ENCODE assay signal across 17 mouse cellular contexts in genomic region chr9:121895392-121895993, GRCm38 (mm10). TPM values are rescaled to one million over a fixed set of nuclear protein-coding genes. Genes with fewer than 3 reads are reported as not detected.
A peak's percentile ranks its signal among the peaks of the same experiment; 100 is the strongest.
DNase-seq lines count a peak whose midpoint lies in the region; ATAC-seq and TF ChIP-seq lines count a peak whose summit lies in the region.
"Had no signal": no experiment of that assay in that cellular context is flagged by ENCODE, and none has a peak within 500 bp of the region (broad histone marks: within the 10 kb centered on the region; RNA-seq: fewer than 3 reads in every experiment).

No protein-coding gene starts in this region.

- no peak for TF ChIP-seq CTCF in lung, embryonic 14.5 days (IDR thresholded peaks at IDR 0.05; ENCODE audit: low read depth)

- ATAC-seq in lung, embryonic 14.5 days (ENCODE audit: insufficient read depth): peak; percentile 80; the same call in 1 of the 2 replicates
- no peak for ATAC-seq in stomach, embryonic 15.5 days (ENCODE audit: insufficient read depth, low FRiP score, low read depth)
- ATAC-seq: hindbrain, postnatal 0 days had no signal

- peaks cover 28% of the 10 kb centered on the region for H3K4me1 ChIP-seq in heart, embryonic 10.5 days
- H3K4me1 ChIP-seq in lung, embryonic 14.5 days (ENCODE audit: insufficient read depth): peaks cover 18% of the 10 kb centered on the region
- peaks cover 8% of the 10 kb centered on the region; the same call in 1 of the 2 replicates for H3K4me1 ChIP-seq in stomach, embryonic 15.5 days

- H3K4me2 ChIP-seq in lung, embryonic 14.5 days: 0 out of 2 replicates have a peak overlapping the region, but pooled peaks have one; percentile 3
- H3K4me2 ChIP-seq in stomach, embryonic 15.5 days: no peak overlapping the region
- H3K4me2 ChIP-seq: forebrain, embryonic 12.5 days had no signal

- no peaks in the 10 kb centered on the region for H3K36me3 ChIP-seq in heart, embryonic 10.5 days
- H3K36me3 ChIP-seq in lung, embryonic 14.5 days (ENCODE audit: insufficient read depth): no peaks in the 10 kb centered on the region
- no peaks in the 10 kb centered on the region for H3K36me3 ChIP-seq in stomach, embryonic 15.5 days
- H3K36me3 ChIP-seq: forebrain, embryonic 12.5 days had no signal

- H3K4me3 ChIP-seq in heart, embryonic 10.5 days: no peak overlapping the region
- H3K4me3 ChIP-seq in lung, embryonic 14.5 days (ENCODE audit: low read depth, low read length): no peak overlapping the region
- no peak overlapping the region for H3K4me3 ChIP-seq in stomach, embryonic 15.5 days (replicated peaks)
- H3K4me3 ChIP-seq: forebrain, embryonic 12.5 days had no signal

- no peak overlapping the region for H3K9ac ChIP-seq in lung, embryonic 14.5 days
- H3K9ac ChIP-seq in stomach, embryonic 15.5 days: no peak overlapping the region
- H3K9ac ChIP-seq: liver, embryonic 14.5 days had no signal

- peak; percentile 96 for DNase-seq in heart, adult 11 months
- no peak for DNase-seq in heart, embryonic 10.5 days (ENCODE audit: low spot score)
- DNase-seq in right cerebral cortex, postnatal 4 days: peak; percentile 0
- DNase-seq in right cerebral cortex, postnatal 36 days (ENCODE audit: low spot score in 2 of 2): no peak
- DNase-seq in lung, embryonic 14.5 days: peak; percentile 81
- no peak for DNase-seq in MN1 (ENCODE audit: low spot score)
- DNase-seq in cerebellum, adult 8-10 months: no peak
- DNase-seq: B cell, adult 2 months; cerebellum, adult 11 months; kidney, postnatal 36 days; layer of hippocampus, postnatal 36 days; thymus, postnatal 14 days had no signal

- WGBS in heart, embryonic 10.5 days: 72% methylated on average over 7 of the region's 7 CpGs
- 31% methylated on average over 7 of the region's 7 CpGs for WGBS in lung, embryonic 14.5 days
- 46% methylated on average over 7 of the region's 7 CpGs for WGBS in stomach, embryonic 15.5 days

- no peaks in the 10 kb centered on the region for H3K9me3 ChIP-seq in heart, embryonic 10.5 days
- H3K9me3 ChIP-seq in lung, embryonic 14.5 days (ENCODE audit: low read depth, low read length): no peaks in the 10 kb centered on the region
- H3K9me3 ChIP-seq in stomach, embryonic 15.5 days: no peaks in the 10 kb centered on the region
- H3K9me3 ChIP-seq: forebrain, embryonic 12.5 days had no signal

- H3K27ac ChIP-seq in heart, embryonic 10.5 days: no peak overlapping the region
- peak overlapping the region; percentile 30; the same call in 1 of the 2 replicates for H3K27ac ChIP-seq in lung, embryonic 14.5 days (ENCODE audit: low read depth)
- peak overlapping the region; percentile 16; the same call in 1 of the 2 replicates for H3K27ac ChIP-seq in stomach, embryonic 15.5 days
- H3K27ac ChIP-seq: forebrain, embryonic 12.5 days; hindbrain, postnatal 0 days; liver, embryonic 14.5 days had no signal

- no peaks in the 10 kb centered on the region for H3K27me3 ChIP-seq in heart, embryonic 10.5 days (ENCODE audit: insufficient read depth, poor library complexity, severe bottlenecking)
- H3K27me3 ChIP-seq in lung, embryonic 14.5 days (ENCODE audit: insufficient read depth, low read length): no peaks in the 10 kb centered on the region
- no peaks in the 10 kb centered on the region for H3K27me3 ChIP-seq in stomach, embryonic 15.5 days (replicated peaks)
- H3K27me3 ChIP-seq: forebrain, embryonic 12.5 days had no signal

RNA-seq across cellular contexts. Expression of gene Ackr2, which starts 2.7 kb away (rescaled TPM):
- polyA plus RNA-seq in heart, embryonic 10.5 days (2016; fragmentation: Nextera tagmentation; extraction: Ambion mirVana): 0.31 TPM in 1 of 2 replicates, not detected in the other
- 0.88 TPM in 2 replicates for polyA plus RNA-seq in lung, embryonic 14.5 days (2014; fragmentation: Nextera tagmentation; extraction: Ambion mirVana)
- polyA plus RNA-seq in stomach, embryonic 15.5 days (2015; fragmentation: Nextera tagmentation; extraction: Ambion mirVana): 0.45 and 0.48 TPM in 2 replicates

RNA-seq across cellular contexts. Expression of gene Cyp8b1, which starts 20.6 kb away (rescaled TPM):
- not detected in 2 replicates for polyA plus RNA-seq in heart, embryonic 10.5 days (2016; fragmentation: Nextera tagmentation; extraction: Ambion mirVana)
- not detected in 2 replicates for polyA plus RNA-seq in lung, embryonic 14.5 days (2014; fragmentation: Nextera tagmentation; extraction: Ambion mirVana)
- polyA plus RNA-seq in stomach, embryonic 15.5 days (2015; fragmentation: Nextera tagmentation; extraction: Ambion mirVana): 0.15 and 0.35 TPM in 2 replicates
- polyA plus RNA-seq: forebrain, embryonic 12.5 days; hindbrain, postnatal 0 days; limb, embryonic 11.5 days had no signal

RNA-seq across cellular contexts. Expression of gene Higd1a, which starts 37.3 kb away (rescaled TPM):
- 254 and 270 TPM in 2 replicates for polyA plus RNA-seq in heart, embryonic 10.5 days (2016; fragmentation: Nextera tagmentation; extraction: Ambion mirVana)
- polyA plus RNA-seq in lung, embryonic 14.5 days (2014; fragmentation: Nextera tagmentation; extraction: Ambion mirVana): 163 and 169 TPM in 2 replicates
- polyA plus RNA-seq in stomach, embryonic 15.5 days (2015; fragmentation: Nextera tagmentation; extraction: Ambion mirVana): 241 and 244 TPM in 2 replicates

RNA-seq across cellular contexts. Expression of gene Fam198a, which starts 55.3 kb away (rescaled TPM):
- 0.42 and 0.72 TPM in 2 replicates for polyA plus RNA-seq in heart, embryonic 10.5 days (2016; fragmentation: Nextera tagmentation; extraction: Ambion mirVana)
- 1.7 and 2.2 TPM in 2 replicates for polyA plus RNA-seq in lung, embryonic 14.5 days (2014; fragmentation: Nextera tagmentation; extraction: Ambion mirVana)
- polyA plus RNA-seq in stomach, embryonic 15.5 days (2015; fragmentation: Nextera tagmentation; extraction: Ambion mirVana): 6.4 and 9.0 TPM in 2 replicates

RNA-seq across cellular contexts. Expression of gene Ccdc13, which starts 56.2 kb away (rescaled TPM):
- polyA plus RNA-seq in heart, embryonic 10.5 days (2016; fragmentation: Nextera tagmentation; extraction: Ambion mirVana): 0.21 and 0.28 TPM in 2 replicates
- 0.39 and 0.78 TPM in 2 replicates for polyA plus RNA-seq in lung, embryonic 14.5 days (2014; fragmentation: Nextera tagmentation; extraction: Ambion mirVana)
- polyA plus RNA-seq in stomach, embryonic 15.5 days (2015; fragmentation: Nextera tagmentation; extraction: Ambion mirVana): 0.46 and 0.77 TPM in 2 replicates
- polyA plus RNA-seq: liver, embryonic 14.5 days had no signal

Comparison
In these comparisons a context has a peak if more than half of its experiments do, and no peak if none do; other contexts are left out.
1. DNase-seq: peak in heart, adult 11 months (single experiment), right cerebral cortex, postnatal 4 days (single experiment) and lung, embryonic 14.5 days (single experiment); none in heart, embryonic 10.5 days (single experiment), right cerebral cortex, postnatal 36 days (0 of 2), MN1 (single experiment) and cerebellum, adult 8-10 months (single experiment).